In the genomic region with DNA sequence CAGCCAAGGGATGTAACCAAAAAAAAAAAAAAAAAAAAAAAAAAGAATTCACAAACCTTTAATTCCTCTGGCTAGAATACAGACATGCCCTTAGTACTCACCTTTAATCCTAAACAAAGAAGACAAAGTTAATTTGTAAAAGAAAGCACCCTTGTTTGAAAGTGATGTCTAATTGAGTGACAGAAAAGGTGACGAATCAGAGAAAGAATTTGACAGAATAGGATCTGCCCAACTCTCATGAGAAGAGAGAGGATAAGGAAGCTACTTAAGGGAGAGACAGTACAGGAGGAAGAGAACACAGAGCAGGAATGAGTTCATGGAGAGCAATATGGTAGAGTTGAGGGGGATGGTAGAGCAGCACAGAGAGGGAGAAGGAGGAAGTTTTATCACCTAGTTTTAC, we compare ENCODE assay signal across 30 mouse cellular contexts. TPM values are rescaled to one million over a fixed set of nuclear protein-coding genes. Genes with fewer than 3 reads are reported as not detected.
A peak's percentile ranks its signal among the peaks of the same experiment; 100 is the strongest.
DNase-seq lines count a peak whose midpoint lies in the region; TF ChIP-seq lines count a peak whose summit lies in the region.
"Had no signal": no experiment of that assay in that cellular context is flagged by ENCODE, and none has a peak within 500 bp of the region (broad histone marks: within the 10 kb centered on the region; RNA-seq: fewer than 3 reads in every experiment).

No protein-coding gene starts in this region.

- TF ChIP-seq POLR2A in kidney, adult 2 months (IDR thresholded peaks at IDR 0.05; ENCODE audit: low read depth, low read length) = no peak

- no peaks in the 10 kb centered on the region for H3K27me3 ChIP-seq in kidney, adult 2 months (replicated peaks; ENCODE audit: control insufficient read depth, insufficient read depth, low read length)
- H3K27me3 ChIP-seq: CH12.LX; embryonic facial prominence, embryonic 13.5 days; embryonic facial prominence, embryonic 15.5 days; forebrain, embryonic 12.5 days had no signal

- peaks cover 33% of the 10 kb centered on the region for H3K36me3 ChIP-seq in kidney, adult 2 months (ENCODE audit: control insufficient read depth, insufficient read depth, low read length)
- no peaks in the 10 kb centered on the region; the same call in none of the 2 replicates for H3K36me3 ChIP-seq in ES-E14 (ENCODE audit: control insufficient read depth, insufficient read depth, low read length, poor library complexity, severe bottlenecking)

- H3K27ac ChIP-seq in kidney, adult 2 months (ENCODE audit: insufficient read depth, low read depth, low read length) = no peak overlapping the region
- H3K27ac ChIP-seq in ES-E14 (ENCODE audit: insufficient read depth, low read depth, low read length, poor library complexity, severe bottlenecking) = no peak overlapping the region
- H3K27ac ChIP-seq: embryonic facial prominence, embryonic 13.5 days; embryonic facial prominence, embryonic 15.5 days; forebrain, embryonic 10.5 days; forebrain, embryonic 12.5 days had no signal

- no peaks in the 10 kb centered on the region for H3K9me3 ChIP-seq in ES-E14 (ENCODE audit: control insufficient read depth, insufficient read depth, low read depth, low read length)

- WGBS in kidney, adult 2 months = 90% methylated on average over 1 of the region's 1 CpGs

- DNase-seq in kidney, adult 2 months = peak; percentile 13
- no peak for DNase-seq in kidney, adult 11 months
- DNase-seq in ES-E14 (ENCODE audit: low read depth, low spot score) (no peak), ZHBTc4 (ENCODE audit: low read depth, low spot score) (peak; percentile 72)
- DNase-seq in spleen, adult 18-20 months = no peak
- DNase-seq in heart, postnatal 14 days = no peak
- DNase-seq: adrenal gland, adult 2 months; adrenal gland, postnatal 10 days; adrenal gland, postnatal 25 days; B cell, adult 2 months; cerebellum, adult 11 months; cerebellum, adult 18-20 months; cerebellum, adult 8-10 months; cerebellum, adult 9-11 months; cerebellum, postnatal 14 days; cerebellum, postnatal 36 days; embryo, embryonic 11 days had no signal

- intact Hi-C loops in heart, postnatal 14 days (cut with DNase I) = no loop called here

- no peaks in the 10 kb centered on the region for H3K4me1 ChIP-seq in kidney, adult 2 months (ENCODE audit: control insufficient read depth, insufficient read depth, low read length)
- H3K4me1 ChIP-seq in ES-E14 (ENCODE audit: control insufficient read depth in 2 of 2, insufficient read depth in 2 of 2, low read length in 2 of 2, poor library complexity in 1 of 2) = peaks cover 0 to 2% of the 10 kb centered on the region in 2 experiments; a peak in 1 of 4 replicates

- in situ Hi-C loops in ES-E14 (cut with MboI; ENCODE audit: low sequenced_read_pairs in 2 of 2, unreplicated experiment in 2 of 2) = no loop called here

- no peak overlapping the region for H3K9ac ChIP-seq in ES-E14 (ENCODE audit: insufficient read depth, low read depth, low read length, poor library complexity, severe bottlenecking)
- H3K9ac ChIP-seq: embryonic facial prominence, embryonic 13.5 days; embryonic facial prominence, embryonic 15.5 days; forebrain, embryonic 12.5 days had no signal

- H3K4me3 ChIP-seq in kidney, adult 2 months (ENCODE audit: insufficient read depth, low read depth, low read length) = no peak overlapping the region
- H3K4me3 ChIP-seq in ES-E14 (ENCODE audit: insufficient read depth in 1 of 2, low read depth in 1 of 2, low read length in 2 of 2, poor library complexity in 1 of 2, severe bottlenecking in 1 of 2) = no peak overlapping the region
- H3K4me3 ChIP-seq: embryonic facial prominence, embryonic 13.5 days; embryonic facial prominence, embryonic 15.5 days; erythroblast, embryonic 14.5 days; forebrain, embryonic 10.5 days; forebrain, embryonic 12.5 days had no signal

- no peak for TF ChIP-seq CTCF in kidney, adult 2 months (conservative IDR thresholded peaks at IDR 0.05; ENCODE audit: insufficient read depth, insufficient read length, low read depth, low read length)

TF ChIP-seq in ES-E14, 5 proteins besides CTCF, POLR2A, EP300 and RAD21:
- TF ChIP-seq CHD2 (IDR thresholded peaks at IDR 0.05; ENCODE audit: low read depth, low read length) = peak; percentile 49; the same call in 1 of the 2 replicates
- TF ChIP-seq MAFK (IDR thresholded peaks at IDR 0.05; ENCODE audit: insufficient read depth, low read depth, low read length) = no peak

RNA-seq across cellular contexts. Expression of a gene that starts 4.7 kb away (rescaled TPM):
- polyA plus RNA-seq in kidney, adult 2 months (2012; rRNA removed) = 0.88 and 1.3 TPM in 2 replicates
- 4.2 and 5.4 TPM in 2 replicates for total RNA-seq in ES-E14 (2012; rRNA removed)
- total RNA-seq in heart, postnatal 14 days (2021) = 1 to 10 TPM; 4.4 to 5.1 TPM
- polyA plus RNA-seq: erythroblast, embryonic 14.5 days had no signal

RNA-seq across cellular contexts. Expression of a gene that starts 11.6 kb away (rescaled TPM):
- polyA plus RNA-seq in kidney, adult 2 months (2012; rRNA removed) = 3.5 TPM in 2 replicates
- total RNA-seq in ES-E14 (2012; rRNA removed) = 6.3 and 12.1 TPM in 2 replicates
- total RNA-seq in heart, postnatal 14 days (2021) = 10 to 100 TPM; 13.6 to 14.4 TPM

RNA-seq across cellular contexts. Expression of a gene that starts 30.3 kb away (rescaled TPM):
- polyA plus RNA-seq in kidney, adult 2 months (2012; rRNA removed) = not detected in 2 replicates
- total RNA-seq in ES-E14 (2012; rRNA removed) = 0.18 TPM in 1 of 2 replicates, not detected in the other
- under 1 TPM in 1 of 2 experiments, not detected in 1; 0.45 TPM for total RNA-seq in heart, postnatal 14 days (2021)
- total RNA-seq: adrenal gland, adult 2 months; adrenal gland, postnatal 10 days; adrenal gland, postnatal 25 days; adrenal gland, postnatal 4 days; common myeloid progenitor, adult 5-6 weeks; MEL had no signal
- polyA plus RNA-seq: adrenal gland, adult 2 months; brain, embryonic 14.5 days; embryonic facial prominence, embryonic 11.5 days; embryonic facial prominence, embryonic 13.5 days; embryonic facial prominence, embryonic 15.5 days; erythroblast, embryonic 14.5 days; forebrain, embryonic 10.5 days; forebrain, embryonic 12.5 days; forebrain, embryonic 14.5 days; forebrain, embryonic 16.5 days had no signal

RNA-seq across cellular contexts. Expression of a gene that starts 30.3 kb away (rescaled TPM):
- polyA plus RNA-seq in kidney, adult 2 months (2012; rRNA removed) = 28.0 and 30.8 TPM in 2 replicates
- total RNA-seq in ES-E14 (2012; rRNA removed) = 12.6 and 14.6 TPM in 2 replicates
- 10 to 100 TPM; 10.9 to 11.0 TPM for total RNA-seq in heart, postnatal 14 days (2021)

RNA-seq across cellular contexts. Expression of a gene that starts 44.2 kb away (rescaled TPM):
- 2.0 and 2.8 TPM in 2 replicates for polyA plus RNA-seq in kidney, adult 2 months (2012; rRNA removed)
- 11.5 and 16.8 TPM in 2 replicates for total RNA-seq in ES-E14 (2012; rRNA removed)
- total RNA-seq in heart, postnatal 14 days (2021) = 1 to 10 TPM; 6.1 TPM

Comparison
In these comparisons a context has a peak if more than half of its experiments do, and no peak if none do; other contexts are left out.
1. DNase-seq: peak in kidney, adult 2 months (single experiment) and ZHBTc4 (single experiment); none in kidney, adult 11 months (single experiment), ES-E14 (single experiment), spleen, adult 18-20 months (0 of 2) and heart, postnatal 14 days (0 of 2).